Mouse (Mus musculus) left cerebral cortex, postnatal 4 days (tissue): ENCODE data around the gene Cplx3. TPM values are rescaled to one million over a fixed set of nuclear protein-coding genes. Genes with fewer than 3 reads are reported as not detected.

ENCODE experiments used
- DNase-seq: peaks from one replicate; pipeline ENCODE4 v3.0.0-alpha.2; 2022
- intact Hi-C: fragments of 180-260 bp; cut with DNase I; formaldehyde crosslinking; loops from one replicate; pipeline ENCODE4 v1.15.1; 2025
- total RNA-seq, 2 experiments: library from RNA; stranded (reverse); gene quantifications; 2 replicates each; pipeline ENCODE4 v1.2.3; 2021

Gene Cplx3
- total RNA-seq, 2 experiments from 2014 or later, result 5.6 to 7.6 TPM

GRCm38 (mm10) chr9:57602098-57602497 is 4.0 kb downstream of the Cplx3 start:
- DNase-seq, result peak; percentile 53
- intact Hi-C loops, result no loop called here

GRCm38 (mm10) chr9:57601353-57601706 is 4.8 kb downstream of the Cplx3 start:
- peak; percentile 91 for DNase-seq
- intact Hi-C loops, result no loop called here

GRCm38 (mm10) chr9:57600620-57601352 is 5.3 kb downstream of the Cplx3 start:
- DNase-seq, result peak; percentile 45
- intact Hi-C loops, result no loop called here

GRCm38 (mm10) chr9:57598851-57599563 is 7.1 kb downstream of the Cplx3 start:
- intact Hi-C loops, result no loop called here
- peak; percentile 54 for DNase-seq

GRCm38 (mm10) chr9:57597929-57598382 is 8.1 kb downstream of the Cplx3 start:
- DNase-seq, result peak; percentile 38
- intact Hi-C loops, result no loop called here

GRCm38 (mm10) chr9:57597265-57597664 is 8.8 kb downstream of the Cplx3 start:
- DNase-seq, result no peak
- intact Hi-C loops, result no loop called here

GRCm38 (mm10) chr9:57594174-57594509 is 11.9 kb downstream of the Cplx3 start:
- intact Hi-C loops, result no loop called here
- DNase-seq, result no peak

- intact Hi-C loops, result no loop called here
- no peak for DNase-seq
These were observed 12.5 kb downstream of the Cplx3 start for GRCm38 (mm10) chr9:57593454-57594173.

- intact Hi-C loops, result no loop called here
- DNase-seq, result peak; percentile 21
These were observed 15.4 kb downstream of the Cplx3 start for GRCm38 (mm10) chr9:57590726-57591125.

- intact Hi-C loops, result no loop called here
- DNase-seq, result peak; percentile 77
These were observed 16.6 kb downstream of the Cplx3 start, which contains the start of gene Ulk3 for GRCm38 (mm10) chr9:57589224-57590126. Gene Ulk3, plus strand, starts transcription at chr9:57589452.

- intact Hi-C loops, result no loop called here
- DNase-seq, result no peak
These were observed 21.1 kb downstream of the Cplx3 start for GRCm38 (mm10) chr9:57584991-57585390.

- no peak for DNase-seq
- intact Hi-C loops, result no loop called here
These were observed 28.8 kb downstream of the Cplx3 start for GRCm38 (mm10) chr9:57577144-57577849.

GRCm38 (mm10) chr9:57575577-57575976 is 30.5 kb downstream of the Cplx3 start:
- DNase-seq, result no peak
- intact Hi-C loops, result no loop called here

GRCm38 (mm10) chr9:57574397-57574796 is 31.7 kb downstream of the Cplx3 start:
- DNase-seq, result no peak
- intact Hi-C loops, result no loop called here

GRCm38 (mm10) chr9:57568500-57568899 is 37.6 kb downstream of the Cplx3 start:
- DNase-seq, result no peak
- intact Hi-C loops, result no loop called here

GRCm38 (mm10) chr9:57566846-57567245 is 39.2 kb downstream of the Cplx3 start:
- intact Hi-C loops, result no loop called here
- DNase-seq, result no peak

- intact Hi-C loops, result no loop called here
- DNase-seq, result peak; percentile 75
These were observed 40.3 kb downstream of the Cplx3 start for GRCm38 (mm10) chr9:57565741-57566221.

GRCm38 (mm10) chr9:57564609-57565008 is 41.5 kb downstream of the Cplx3 start:
- DNase-seq, result no peak
- intact Hi-C loops, result no loop called here

- intact Hi-C loops, result no loop called here
- no peak for DNase-seq
These were observed 43.1 kb downstream of the Cplx3 start for GRCm38 (mm10) chr9:57562896-57563372.

GRCm38 (mm10) chr9:57561711-57562099 is 44.4 kb downstream of the Cplx3 start:
- intact Hi-C loops, result no loop called here
- no peak for DNase-seq
